Mouse (Mus musculus): ENCODE measurements around the gene Mthfs.

DNA sequence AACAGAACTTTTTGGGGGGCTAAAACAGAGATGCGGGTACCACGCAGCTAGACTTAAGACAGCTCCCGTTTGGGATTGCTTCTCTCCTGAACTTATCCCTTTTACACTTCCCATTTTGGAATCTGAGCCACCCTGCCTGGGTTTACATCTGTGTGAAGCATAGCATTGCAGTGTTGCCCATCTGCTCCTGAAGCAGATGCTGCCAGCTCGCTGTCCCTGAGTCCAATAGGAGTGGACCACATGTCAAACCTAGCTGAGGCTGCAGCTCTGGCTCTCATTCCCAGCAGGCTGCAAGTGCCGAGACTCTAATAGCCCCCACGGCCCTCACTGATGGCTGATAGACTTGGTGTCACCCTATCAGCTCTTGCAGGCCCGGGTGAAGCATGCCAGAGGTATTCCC, 63.3 kb downstream of the Mthfs start:
- TF ChIP-seq E2F4 (IDR thresholded peaks at IDR 0.05; ENCODE audit: insufficient read depth): no peak
- no peak for TF ChIP-seq USF1 (IDR thresholded peaks at IDR 0.05; ENCODE audit: low read depth)
- no peak for TF ChIP-seq POLR2A (IDR thresholded peaks at IDR 0.05; ENCODE audit: insufficient read length, low read depth)
- no peak for TF ChIP-seq CEBPB (IDR thresholded peaks at IDR 0.05; ENCODE audit: insufficient read depth, poor library complexity, severe bottlenecking)
- no peak for TF ChIP-seq MYOG (IDR thresholded peaks at IDR 0.05; ENCODE audit: control insufficient read depth in 1 of 3, insufficient read depth in 1 of 3, insufficient read length in 2 of 3, low read depth in 2 of 3)
- TF ChIP-seq MAX (IDR thresholded peaks at IDR 0.05; ENCODE audit: low read depth): no peak
- TF ChIP-seq POLR2AphosphoS2 (IDR thresholded peaks at IDR 0.05; ENCODE audit: insufficient read length, low read depth): no peak
- no peak for TF ChIP-seq TCF12 (IDR thresholded peaks at IDR 0.05; ENCODE audit: insufficient read depth, poor library complexity, severe bottlenecking)
